Mouse (Mus musculus) midbrain, postnatal 0 days (tissue): Measurements from ENCODE around the gene Mgst2. TPM values are rescaled to one million over a fixed set of nuclear protein-coding genes. Genes with fewer than 3 reads are reported as not detected.

Experiments
- ATAC-seq: fragments of 200-750 bp; cut with Nextera tagmentation; 2 replicates; pipeline ENCODE4 v1.8.0; 2017; ENCODE audit warnings: moderate number of reproducible peaks, mild to moderate bottlenecking, moderate TSS enrichment, moderate library complexity; ENCODE audit not compliant: low FRiP score
- DNase-seq: peaks from one replicate; pipeline ENCODE4 v3.0.0-alpha.2; 2015; ENCODE audit warnings: low spot score
- H3K27ac ChIP-seq: fragments of 300-500 bp; sonication (generic); 2 replicates; pipeline ENCODE4 v1.5.1; 2014; ENCODE audit warnings: low read depth, mild to moderate bottlenecking, low read length, mixed read lengths
- H3K27me3 ChIP-seq: fragments of 300-500 bp; sonication (generic); 2 replicates; pipeline ENCODE4 v1.6.1; 2014; ENCODE audit warnings: low read length, control low read depth, mixed read lengths; ENCODE audit not compliant: insufficient read depth
- H3K36me3 ChIP-seq: fragments of 300-500 bp; sonication (generic); 2 replicates; pipeline ENCODE4 v1.6.1; 2014; ENCODE audit warnings: low read length, control low read depth, mixed read lengths; ENCODE audit not compliant: insufficient read depth
- H3K4me1 ChIP-seq: fragments of 300-500 bp; sonication (generic); 2 replicates; pipeline ENCODE4 v1.6.1; 2014; ENCODE audit warnings: mild to moderate bottlenecking, control low read depth, antibody characterized with exemption, low read length, mixed read lengths; ENCODE audit not compliant: insufficient read depth
- H3K4me2 ChIP-seq: fragments of 300-500 bp; sonication (generic); 2 replicates; pipeline ENCODE4 v1.6.1; 2014; ENCODE audit warnings: low read depth, mild to moderate bottlenecking, low read length, mixed read lengths; ENCODE audit not compliant: poor library complexity, severe bottlenecking
- H3K4me3 ChIP-seq: fragments of 300-500 bp; sonication (generic); 2 replicates; pipeline ENCODE4 v1.5.1; 2014; ENCODE audit warnings: low read depth, mild to moderate bottlenecking, low read length, moderate library complexity
- H3K9ac ChIP-seq: fragments of 300-500 bp; sonication (generic); replicated peaks from 2 replicates; pipeline ENCODE4 v1.6.1; 2014; ENCODE audit warnings: mild to moderate bottlenecking, low read length, moderate library complexity, mixed read lengths; ENCODE audit not compliant: poor library complexity, severe bottlenecking
- H3K9me3 ChIP-seq: fragments of 300-500 bp; sonication (generic); 2 replicates; pipeline ENCODE4 v1.6.1; 2016; ENCODE audit warnings: low read length, control low read depth
- CTCF ChIP-seq: IDR thresholded peaks from 2 replicates; pipeline ENCODE4 v1.5.1; 2016; ENCODE audit warnings: antibody characterized with exemption, mild to moderate bottlenecking
- WGBS: fragments of 180-500 bp; shearing (Covaris S2); extraction: QIAGEN DNeasy Blood & Tissue Kit; methylation state at CpG from one replicate; pipeline ENCODE4 v1.1.7; 2014; 5-methylcytosine and 5-hydroxymethylcytosine counted together
- polyA plus RNA-seq: library from polyadenylated mRNA; unstranded; fragments of >200 nt; fragmentation: Nextera tagmentation; extraction: Ambion mirVana; gene quantifications from 2 replicates; pipeline ENCODE4 v1.2.1, GENCODE M21; 2015
- total RNA-seq: library from RNA; depleted of rRNA; stranded (reverse); fragments of >200 nt; gene quantifications from 2 replicates; pipeline ENCODE4 v1.2.3, GENCODE M21; 2014

The Mgst2 gene
- total and polyA plus RNA-seq, 2 experiments from 2014 or later: 0.16 to 0.58 TPM

DNA sequence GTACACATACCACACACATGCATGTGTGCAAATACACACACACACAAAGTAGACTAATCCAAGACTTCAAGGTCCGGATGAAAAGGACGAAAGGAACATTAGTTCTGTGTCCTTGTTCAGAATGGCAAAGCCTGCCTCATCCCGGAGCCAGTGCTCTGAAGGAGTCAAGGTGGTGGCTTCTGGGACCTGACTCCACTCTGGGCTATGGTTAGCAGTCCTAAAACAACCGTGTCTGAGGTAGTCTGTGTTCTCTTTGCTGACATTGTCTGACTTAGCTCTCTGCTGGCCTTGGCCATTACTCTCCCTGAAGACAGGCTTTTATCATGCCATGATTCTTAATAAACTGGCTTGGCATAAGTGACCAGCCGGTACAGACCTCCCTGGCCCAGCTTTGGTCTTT is 745 bp upstream of the Mgst2 start:
- Histone ChIP-seq H3K9me3 (no peaks in the 10 kb centered on the region), H3K27ac (no peak overlapping the region), H3K27me3 (no peaks in the 10 kb centered on the region), H3K4me1 (no peaks in the 10 kb centered on the region), H3K36me3 (no peaks in the 10 kb centered on the region), H3K4me2 (no peak overlapping the region), H3K9ac (no peak overlapping the region), H3K4me3 (no peak overlapping the region)
- no peak for TF ChIP-seq CTCF
- no peak for DNase-seq
- ATAC-seq: no peak
- 83% methylated on average over 5 of the region's 5 CpGs for WGBS

DNA sequence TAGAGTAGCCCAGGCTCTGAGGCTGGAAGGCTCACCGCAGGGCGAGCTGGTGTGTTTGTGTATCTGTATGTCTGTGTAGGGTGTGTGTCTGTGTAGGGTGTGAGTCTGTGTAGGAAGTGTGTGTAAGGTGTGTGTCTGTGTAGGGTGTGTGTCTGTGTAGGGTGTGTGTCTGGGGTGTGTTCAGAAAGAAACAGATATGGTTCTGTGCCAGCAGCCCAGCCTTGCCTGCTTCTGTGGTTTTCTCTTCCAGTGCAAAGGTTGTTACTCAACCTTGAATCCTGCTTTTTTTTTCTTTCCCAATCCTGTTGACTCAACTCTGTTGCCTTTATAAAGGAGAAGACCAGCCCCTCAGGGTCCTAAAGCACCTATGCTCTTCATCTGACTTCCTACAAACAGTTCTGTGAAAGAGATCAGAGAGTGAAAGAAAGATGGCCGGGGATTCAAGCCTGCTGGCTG is 689 bp downstream of the Mgst2 start:
- Histone ChIP-seq H3K4me2 (no peak overlapping the region), H3K4me3 (no peak overlapping the region), H3K9me3 (no peaks in the 10 kb centered on the region), H3K9ac (no peak overlapping the region), H3K27me3 (no peaks in the 10 kb centered on the region), H3K4me1 (no peaks in the 10 kb centered on the region), H3K36me3 (no peaks in the 10 kb centered on the region), H3K27ac (no peak overlapping the region)
- TF ChIP-seq CTCF: no peak
- DNase-seq (no peak), ATAC-seq (no peak)
- WGBS: 76% methylated on average over 3 of the region's 3 CpGs

GRCm38 (mm10) chr3:51661376-51661775 is 1.2 kb downstream of the Mgst2 start:
- H3K4me1 ChIP-seq: no peaks in the 10 kb centered on the region
- DNase-seq (no peak), ATAC-seq (no peak)
- H3K4me2 ChIP-seq: no peak overlapping the region
- H3K27me3 ChIP-seq: no peaks in the 10 kb centered on the region
- no peak overlapping the region for H3K27ac ChIP-seq
- H3K9ac ChIP-seq: no peak overlapping the region
- 67% methylated on average over 5 of the region's 5 CpGs for WGBS
- no peaks in the 10 kb centered on the region for H3K36me3 ChIP-seq
- H3K9me3 ChIP-seq: no peaks in the 10 kb centered on the region
- H3K4me3 ChIP-seq: no peak overlapping the region
- TF ChIP-seq CTCF: no peak

- no peak overlapping the region for H3K4me2 ChIP-seq
- H3K27ac ChIP-seq: no peak overlapping the region
- no peak for DNase-seq
- no peaks in the 10 kb centered on the region for H3K4me1 ChIP-seq
- no peaks in the 10 kb centered on the region for H3K9me3 ChIP-seq
- H3K36me3 ChIP-seq: no peaks in the 10 kb centered on the region
- H3K4me3 ChIP-seq: no peak overlapping the region
- no peak for TF ChIP-seq CTCF
- H3K27me3 ChIP-seq: no peaks in the 10 kb centered on the region
- 84% methylated on average over 11 of the region's 11 CpGs for WGBS
- H3K9ac ChIP-seq: no peak overlapping the region
- ATAC-seq: no peak
These were observed 1.9 kb downstream of the Mgst2 start for GRCm38 (mm10) chr3:51661880-51662550.

DNA sequence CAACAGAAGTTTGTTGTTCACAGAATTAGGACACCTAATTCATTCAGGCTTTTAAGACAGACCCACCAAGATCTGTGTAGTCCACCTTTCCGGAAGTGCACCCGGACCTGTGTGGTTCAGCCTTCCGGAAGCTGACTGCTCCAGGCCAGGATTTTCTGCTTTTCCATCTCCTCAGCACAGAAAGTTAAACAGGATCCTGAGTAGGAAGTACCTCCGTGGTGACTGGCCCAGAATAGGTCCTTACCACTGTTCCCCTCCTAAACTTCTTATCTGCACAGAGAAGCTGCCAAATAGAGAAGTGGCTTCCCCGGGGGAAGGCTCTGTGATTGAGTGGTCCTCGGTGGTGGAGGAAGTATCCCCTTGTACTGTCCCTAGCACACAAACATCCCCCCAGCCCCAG is 2.4 kb downstream of the Mgst2 start:
- H3K9ac ChIP-seq: no peak overlapping the region
- H3K9me3 ChIP-seq: no peaks in the 10 kb centered on the region
- 72% methylated on average over 6 of the region's 6 CpGs for WGBS
- H3K36me3 ChIP-seq: no peaks in the 10 kb centered on the region
- no peak for TF ChIP-seq CTCF
- ATAC-seq: no peak
- H3K27me3 ChIP-seq: no peaks in the 10 kb centered on the region
- no peak overlapping the region for H3K27ac ChIP-seq
- DNase-seq: no peak
- H3K4me2 ChIP-seq: no peak overlapping the region
- H3K4me1 ChIP-seq: no peaks in the 10 kb centered on the region
- H3K4me3 ChIP-seq: no peak overlapping the region

DNA sequence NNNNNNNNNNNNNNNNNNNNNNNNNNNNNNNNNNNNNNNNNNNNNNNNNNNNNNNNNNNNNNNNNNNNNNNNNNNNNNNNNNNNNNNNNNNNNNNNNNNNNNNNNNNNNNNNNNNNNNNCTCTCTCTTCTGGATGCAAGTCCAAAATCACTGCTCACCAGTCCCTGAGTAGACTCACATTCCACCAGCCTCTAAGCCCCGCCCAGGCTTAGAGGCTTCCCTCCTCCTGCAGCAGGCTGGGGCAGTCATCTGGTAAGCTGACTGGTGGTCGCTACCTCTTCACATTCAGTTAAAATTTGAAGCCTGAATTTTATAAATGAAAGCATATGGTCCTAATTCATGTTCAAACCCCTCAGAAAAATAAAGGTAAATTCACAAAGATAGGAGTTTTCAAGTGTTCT is 8.4 kb downstream of the Mgst2 start:
- Histone ChIP-seq H3K27me3 (no peaks in the 10 kb centered on the region), H3K36me3 (no peaks in the 10 kb centered on the region), H3K4me1 (no peaks in the 10 kb centered on the region), H3K4me2 (no peak overlapping the region), H3K9ac (no peak overlapping the region), H3K9me3 (no peaks in the 10 kb centered on the region), H3K4me3 (no peak overlapping the region), H3K27ac (no peak overlapping the region)
- TF ChIP-seq CTCF: no peak
- ATAC-seq (no peak), DNase-seq (no peak)
- WGBS: 48% methylated on average over 2 of the region's 2 CpGs
